Mouse (Mus musculus): Measurements from ENCODE around the gene Plxnd1. TPM values are rescaled to one million over a fixed set of nuclear protein-coding genes. Genes with fewer than 3 reads are reported as not detected.

Gene Plxnd1
- polyA plus RNA-seq, 1 experiment from 2014 or later: 14.7 TPM

GRCm38 (mm10) chr6:115967291-115967880 is 27.4 kb downstream of the Plxnd1 start:
- WGBS: 92% methylated on average over 15 of the region's 15 CpGs
- ATAC-seq (ENCODE audit: low FRiP score) (no peak), DNase-seq (ENCODE audit: low spot score) (no peak)
- Histone ChIP-seq H3K4me3 (replicated peaks; ENCODE audit: low read length) (no peak overlapping the region), H3K4me1 (replicated peaks; ENCODE audit: control insufficient read depth, insufficient read depth, low read length) (peaks cover 12% of the 10 kb centered on the region), H3K9ac (no peak overlapping the region), H3K9me3 (ENCODE audit: control insufficient read depth, low read length) (no peaks in the 10 kb centered on the region), H3K27ac (no peak overlapping the region), H3K27me3 (ENCODE audit: control insufficient read depth, insufficient read depth, low read length) (no peaks in the 10 kb centered on the region), H3K36me3 (replicated peaks; ENCODE audit: control insufficient read depth, insufficient read depth) (no peaks in the 10 kb centered on the region), H3K4me2 (replicated peaks) (no peak overlapping the region)

- no peak overlapping the region for H3K9ac ChIP-seq
- H3K4me3 ChIP-seq (replicated peaks; ENCODE audit: low read length): no peak overlapping the region
- 93% methylated on average over 19 of the region's 19 CpGs for WGBS
- ATAC-seq (ENCODE audit: low FRiP score) (no peak), DNase-seq (ENCODE audit: low spot score) (no peak)
- H3K4me2 ChIP-seq (replicated peaks): no peak overlapping the region
- H3K4me1 ChIP-seq (replicated peaks; ENCODE audit: control insufficient read depth, insufficient read depth, low read length): peaks cover 3% of the 10 kb centered on the region
- H3K27ac ChIP-seq: no peak overlapping the region
- H3K27me3 ChIP-seq (ENCODE audit: control insufficient read depth, insufficient read depth, low read length): no peaks in the 10 kb centered on the region
- no peaks in the 10 kb centered on the region for H3K36me3 ChIP-seq (replicated peaks; ENCODE audit: control insufficient read depth, insufficient read depth)
- no peaks in the 10 kb centered on the region for H3K9me3 ChIP-seq (ENCODE audit: control insufficient read depth, low read length)
Measured at GRCm38 (mm10) chr6:115966227-115966966, 28.4 kb downstream of the Plxnd1 start.

GRCm38 (mm10) chr6:115963656-115964055 is 31.1 kb downstream of the Plxnd1 start:
- no peaks in the 10 kb centered on the region for H3K36me3 ChIP-seq (replicated peaks; ENCODE audit: control insufficient read depth, insufficient read depth)
- H3K9me3 ChIP-seq (ENCODE audit: control insufficient read depth, low read length): no peaks in the 10 kb centered on the region
- no peak overlapping the region for H3K27ac ChIP-seq
- no peak overlapping the region for H3K4me2 ChIP-seq (replicated peaks)
- H3K4me3 ChIP-seq (replicated peaks; ENCODE audit: low read length): no peak overlapping the region
- no peaks in the 10 kb centered on the region for H3K4me1 ChIP-seq (replicated peaks; ENCODE audit: control insufficient read depth, insufficient read depth, low read length)
- H3K9ac ChIP-seq: no peak overlapping the region
- ATAC-seq (ENCODE audit: low FRiP score) (no peak), DNase-seq (ENCODE audit: low spot score) (no peak)
- WGBS: 79% methylated on average over 9 of the region's 9 CpGs
- H3K27me3 ChIP-seq (ENCODE audit: control insufficient read depth, insufficient read depth, low read length): no peaks in the 10 kb centered on the region

- H3K4me2 ChIP-seq (replicated peaks): no peak overlapping the region
- H3K27ac ChIP-seq: no peak overlapping the region
- H3K27me3 ChIP-seq (ENCODE audit: control insufficient read depth, insufficient read depth, low read length): no peaks in the 10 kb centered on the region
- DNase-seq (ENCODE audit: low spot score) (no peak), ATAC-seq (ENCODE audit: low FRiP score) (no peak)
- H3K4me3 ChIP-seq (replicated peaks; ENCODE audit: low read length): no peak overlapping the region
- no peaks in the 10 kb centered on the region for H3K9me3 ChIP-seq (ENCODE audit: control insufficient read depth, low read length)
- 0 out of 2 replicates have a peak, but pooled peaks cover under 1% of the 10 kb centered on the region for H3K4me1 ChIP-seq (replicated peaks; ENCODE audit: control insufficient read depth, insufficient read depth, low read length)
- no peak overlapping the region for H3K9ac ChIP-seq
- 38% methylated on average over 23 of the region's 23 CpGs for WGBS
- H3K36me3 ChIP-seq (replicated peaks; ENCODE audit: control insufficient read depth, insufficient read depth): no peaks in the 10 kb centered on the region
Measured at GRCm38 (mm10) chr6:115962439-115963085, 32.2 kb downstream of the Plxnd1 start.

DNA sequence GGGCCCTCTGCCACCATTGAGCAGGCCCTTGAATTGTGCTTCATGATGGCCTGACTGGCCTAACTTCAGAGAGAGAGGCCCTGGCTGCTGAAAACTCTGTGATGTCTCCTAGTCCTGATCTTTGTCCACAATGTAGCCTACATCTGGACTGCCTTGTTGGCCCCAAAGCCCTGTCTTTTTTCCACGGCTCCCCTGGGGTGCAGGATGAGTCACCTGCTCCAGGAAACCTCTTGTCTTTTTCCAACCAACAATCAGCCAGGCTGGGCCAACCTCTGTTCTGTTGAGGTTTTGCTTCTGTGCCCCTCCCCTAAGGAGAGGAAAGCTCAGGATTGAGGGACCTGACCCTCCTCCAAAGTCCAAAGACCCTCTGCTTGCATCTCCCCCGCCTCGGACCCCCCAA is 33.1 kb downstream of the Plxnd1 start:
- no peak for DNase-seq (ENCODE audit: low spot score)
- Histone ChIP-seq H3K36me3 (replicated peaks; ENCODE audit: control insufficient read depth, insufficient read depth) (no peaks in the 10 kb centered on the region), H3K27ac (no peak overlapping the region), H3K27me3 (ENCODE audit: control insufficient read depth, insufficient read depth, low read length) (no peaks in the 10 kb centered on the region), H3K4me2 (replicated peaks) (no peak overlapping the region), H3K4me1 (replicated peaks; ENCODE audit: control insufficient read depth, insufficient read depth, low read length) (peaks cover 9% of the 10 kb centered on the region; the same call in 1 of the 2 replicates), H3K9me3 (ENCODE audit: control insufficient read depth, low read length) (no peaks in the 10 kb centered on the region), H3K4me3 (replicated peaks; ENCODE audit: low read length) (no peak overlapping the region), H3K9ac (no peak overlapping the region)
- WGBS: 85% methylated on average over 3 of the region's 3 CpGs
- ATAC-seq (ENCODE audit: low FRiP score): no peak

GRCm38 (mm10) chr6:115960322-115960721 is 34.5 kb downstream of the Plxnd1 start:
- Histone ChIP-seq H3K4me3 (replicated peaks; ENCODE audit: low read length) (no peak overlapping the region), H3K27me3 (ENCODE audit: control insufficient read depth, insufficient read depth, low read length) (no peaks in the 10 kb centered on the region), H3K4me2 (replicated peaks) (no peak overlapping the region), H3K36me3 (replicated peaks; ENCODE audit: control insufficient read depth, insufficient read depth) (no peaks in the 10 kb centered on the region), H3K4me1 (replicated peaks; ENCODE audit: control insufficient read depth, insufficient read depth, low read length) (peaks cover 13% of the 10 kb centered on the region; the same call in 1 of the 2 replicates), H3K9me3 (ENCODE audit: control insufficient read depth, low read length) (no peaks in the 10 kb centered on the region), H3K27ac (no peak overlapping the region), H3K9ac (no peak overlapping the region)
- WGBS: 93% methylated on average over 19 of the region's 19 CpGs
- no peak for DNase-seq (ENCODE audit: low spot score)
- ATAC-seq (ENCODE audit: low FRiP score): no peak

GRCm38 (mm10) chr6:115959151-115959691 is 35.6 kb downstream of the Plxnd1 start:
- ATAC-seq (ENCODE audit: low FRiP score) (no peak), DNase-seq (ENCODE audit: low spot score) (no peak)
- 78% methylated on average over 7 of the region's 7 CpGs for WGBS
- Histone ChIP-seq H3K27me3 (ENCODE audit: control insufficient read depth, insufficient read depth, low read length) (no peaks in the 10 kb centered on the region), H3K4me1 (replicated peaks; ENCODE audit: control insufficient read depth, insufficient read depth, low read length) (peaks cover 13% of the 10 kb centered on the region; the same call in 1 of the 2 replicates), H3K9me3 (ENCODE audit: control insufficient read depth, low read length) (no peaks in the 10 kb centered on the region), H3K4me3 (replicated peaks; ENCODE audit: low read length) (no peak overlapping the region), H3K36me3 (replicated peaks; ENCODE audit: control insufficient read depth, insufficient read depth) (no peaks in the 10 kb centered on the region), H3K4me2 (replicated peaks) (no peak overlapping the region), H3K9ac (no peak overlapping the region), H3K27ac (no peak overlapping the region)

DNA sequence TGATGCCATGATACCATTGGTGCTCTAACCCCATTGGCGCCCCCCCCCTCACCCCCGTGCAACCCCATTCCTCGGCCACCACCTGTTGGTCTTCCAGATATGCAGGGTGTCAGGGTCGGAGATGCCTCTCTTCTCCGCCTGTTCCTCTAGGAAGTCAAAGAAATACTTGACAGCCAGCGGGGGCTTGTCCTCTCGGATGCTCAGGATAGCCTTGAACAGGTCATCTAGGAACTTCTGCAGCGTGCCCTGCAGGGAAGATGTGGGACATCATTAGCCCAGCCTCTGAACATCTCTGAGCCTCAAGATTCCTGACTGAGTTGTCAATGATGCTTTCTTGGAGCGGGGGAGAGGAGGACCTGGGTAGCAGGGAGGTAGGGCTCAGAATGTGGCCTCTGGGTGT is 36.4 kb downstream of the Plxnd1 start:
- ATAC-seq (ENCODE audit: low FRiP score) (no peak), DNase-seq (ENCODE audit: low spot score) (no peak)
- Histone ChIP-seq H3K27me3 (ENCODE audit: control insufficient read depth, insufficient read depth, low read length) (no peaks in the 10 kb centered on the region), H3K27ac (no peak overlapping the region), H3K9me3 (ENCODE audit: control insufficient read depth, low read length) (no peaks in the 10 kb centered on the region), H3K4me3 (replicated peaks; ENCODE audit: low read length) (no peak overlapping the region), H3K4me2 (replicated peaks) (no peak overlapping the region), H3K9ac (no peak overlapping the region), H3K4me1 (replicated peaks; ENCODE audit: control insufficient read depth, insufficient read depth, low read length) (peaks cover 13% of the 10 kb centered on the region; the same call in 1 of the 2 replicates), H3K36me3 (replicated peaks; ENCODE audit: control insufficient read depth, insufficient read depth) (no peaks in the 10 kb centered on the region)
- WGBS: 93% methylated on average over 9 of the region's 9 CpGs

- DNase-seq (ENCODE audit: low spot score) (no peak), ATAC-seq (ENCODE audit: low FRiP score) (no peak)
- peaks cover 13% of the 10 kb centered on the region; the same call in 1 of the 2 replicates for H3K4me1 ChIP-seq (replicated peaks; ENCODE audit: control insufficient read depth, insufficient read depth, low read length)
- no peak overlapping the region for H3K9ac ChIP-seq
- no peak overlapping the region for H3K27ac ChIP-seq
- H3K4me2 ChIP-seq (replicated peaks): no peak overlapping the region
- H3K9me3 ChIP-seq (ENCODE audit: control insufficient read depth, low read length): no peaks in the 10 kb centered on the region
- no peak overlapping the region for H3K4me3 ChIP-seq (replicated peaks; ENCODE audit: low read length)
- H3K27me3 ChIP-seq (ENCODE audit: control insufficient read depth, insufficient read depth, low read length): no peaks in the 10 kb centered on the region
- H3K36me3 ChIP-seq (replicated peaks; ENCODE audit: control insufficient read depth, insufficient read depth): no peaks in the 10 kb centered on the region
- WGBS: 32% methylated on average over 5 of the region's 6 CpGs
Measured at GRCm38 (mm10) chr6:115957681-115958080, 37.1 kb downstream of the Plxnd1 start.
